Mouse (Mus musculus) CH12.LX (cell line): ENCODE measurements around the gene Ttc22. TPM values are rescaled to one million over a fixed set of nuclear protein-coding genes. Genes with fewer than 3 reads are reported as not detected.
A peak's percentile ranks its signal among the peaks of the same experiment; 100 is the strongest.

Experiments
- DNase-seq: peaks from one replicate; pipeline ENCODE4 v3.0.0-alpha.2; 2013; ENCODE audit errors: extremely low read depth
- H3K27ac ChIP-seq: 2 replicates; pipeline ENCODE4 v1.5.1; 2012; ENCODE audit warnings: low read depth, mild to moderate bottlenecking, control low read depth, moderate library complexity; ENCODE audit not compliant: insufficient read depth
- H3K27me3 ChIP-seq: replicated peaks from 2 replicates; pipeline ENCODE3; 2012; ENCODE audit warnings: inconsistent platforms
- H3K36me3 ChIP-seq, 2 experiments: replicated peaks in 1 of 2; 2 replicates each; pipeline versions ENCODE3 to v1.6.1; 2012; ENCODE audit warnings: inconsistent platforms in 1 of 2, low read length in 1 of 2, mild to moderate bottlenecking in 1 of 2, mixed read lengths in 1 of 2, moderate library complexity in 1 of 2; ENCODE audit not compliant: control insufficient read depth in 1 of 2, insufficient read depth in 1 of 2
- H3K4me1 ChIP-seq, 2 experiments: 2 replicates each; pipeline ENCODE4 v1.6.1; 2012; ENCODE audit warnings: inconsistent platforms in 1 of 2, moderate library complexity in 1 of 2; ENCODE audit not compliant: insufficient read depth in 2 of 2, control insufficient read depth in 1 of 2
- H3K4me2 ChIP-seq: 2 replicates; pipeline ENCODE4 v1.6.1; 2012; ENCODE audit warnings: low read depth, mild to moderate bottlenecking, control low read depth; ENCODE audit not compliant: poor library complexity, insufficient read depth, severe bottlenecking
- H3K4me3 ChIP-seq, 3 experiments: fragments of 150-350 bp in 1 of 3; sonication (generic) in 1 of 3; replicated peaks in 1 of 3; 2 replicates each; pipeline versions ENCODE3 to v1.5.1; 2011 to 2012; ENCODE audit warnings: low read depth in 2 of 3, low read length in 2 of 3, mild to moderate bottlenecking in 2 of 3, moderate library complexity in 2 of 3, control low read depth in 1 of 3, improper control_type of control experiment in 1 of 3, inconsistent platforms in 1 of 3, mixed read lengths in 1 of 3; ENCODE audit not compliant: poor library complexity in 1 of 3
- H3K79me2 ChIP-seq: replicated peaks from 2 replicates; pipeline ENCODE4 v1.6.1; 2012; ENCODE audit warnings: mild to moderate bottlenecking, moderate library complexity; ENCODE audit not compliant: control insufficient read depth, poor library complexity, insufficient read depth, severe bottlenecking; ENCODE audit errors: extremely low read depth
- H3K9ac ChIP-seq: 2 replicates; pipeline ENCODE4 v1.6.1; 2012; ENCODE audit warnings: low read depth, mild to moderate bottlenecking, control low read depth, moderate library complexity; ENCODE audit not compliant: insufficient read depth
- H3K9me3 ChIP-seq: replicated peaks from 2 replicates; pipeline ENCODE3; 2012; ENCODE audit warnings: low read length, inconsistent platforms, mixed read lengths
- BHLHE40 ChIP-seq: IDR thresholded peaks from 2 replicates; pipeline ENCODE4 v1.6.1; 2011; ENCODE audit warnings: mild to moderate bottlenecking, low read depth, low read length, improper control_type of control experiment
- CHD1 ChIP-seq: IDR thresholded peaks from 2 replicates; pipeline ENCODE4 v1.6.1; 2012; ENCODE audit warnings: low read depth, low read length, improper control_type of control experiment, inconsistent platforms
- CHD2 ChIP-seq: IDR thresholded peaks from 2 replicates; pipeline ENCODE4 v1.6.1; 2011; ENCODE audit warnings: low read length, improper control_type of control experiment
- CTCF ChIP-seq, 2 experiments: IDR thresholded peaks in 1 of 2; conservative IDR thresholded peaks in 1 of 2; 2 replicates each; pipeline ENCODE4 v1.5.1; 2011 to 2012; ENCODE audit warnings: low read depth in 2 of 2, low read length in 2 of 2, improper control_type of control experiment in 1 of 2, inconsistent platforms in 1 of 2, mild to moderate bottlenecking in 1 of 2, moderate library complexity in 1 of 2
- E2F4 ChIP-seq: IDR thresholded peaks from 2 replicates; pipeline ENCODE4 v1.6.1; 2011; ENCODE audit warnings: low read depth, low read length, improper control_type of control experiment; ENCODE audit not compliant: insufficient replicate concordance
- ELF1 ChIP-seq: IDR thresholded peaks from 2 replicates; pipeline ENCODE4 v1.6.1; 2014; ENCODE audit warnings: low read depth, mild to moderate bottlenecking, inconsistent platforms, low read length, improper control_type of control experiment
- EP300 ChIP-seq: IDR thresholded peaks from 2 replicates; pipeline ENCODE4 v1.6.1; 2011; ENCODE audit warnings: low read length, improper control_type of control experiment
- GABPA ChIP-seq: IDR thresholded peaks from 2 replicates; pipeline ENCODE4 v1.6.1; 2012; ENCODE audit warnings: low read depth, low read length, improper control_type of control experiment, inconsistent platforms; ENCODE audit not compliant: insufficient replicate concordance
- HCFC1 ChIP-seq: IDR thresholded peaks from 2 replicates; pipeline ENCODE4 v1.6.1; 2012; ENCODE audit warnings: low read depth, mild to moderate bottlenecking, inconsistent platforms, low read length, improper control_type of control experiment
- IRF4 ChIP-seq: IDR thresholded peaks from 2 replicates; pipeline ENCODE4 v1.6.1; 2014; ENCODE audit warnings: low read depth, mild to moderate bottlenecking, inconsistent platforms, low read length, improper control_type of control experiment
- JUN ChIP-seq: IDR thresholded peaks from 2 replicates; pipeline ENCODE4 v1.6.1; 2011; ENCODE audit warnings: low read depth, mild to moderate bottlenecking, low read length, improper control_type of control experiment, moderate library complexity; ENCODE audit not compliant: insufficient read depth
- JUND ChIP-seq: conservative IDR thresholded peaks from 2 replicates; pipeline ENCODE4 v1.6.1; 2011; ENCODE audit warnings: low read depth, low read length, improper control_type of control experiment
- MAFK ChIP-seq: IDR thresholded peaks from 2 replicates; pipeline ENCODE4 v1.6.1; 2011; ENCODE audit warnings: low read length, improper control_type of control experiment; ENCODE audit not compliant: insufficient replicate concordance
- MAX ChIP-seq: IDR thresholded peaks from 2 replicates; pipeline ENCODE4 v1.6.1; 2011; ENCODE audit warnings: low read length, improper control_type of control experiment
- MAZ ChIP-seq: IDR thresholded peaks from 2 replicates; pipeline ENCODE4 v1.6.1; 2012; ENCODE audit warnings: low read depth, mild to moderate bottlenecking, inconsistent platforms, low read length, improper control_type of control experiment, moderate library complexity
- MEF2A ChIP-seq: IDR thresholded peaks from 2 replicates; pipeline ENCODE4 v1.6.1; 2014; ENCODE audit warnings: low read depth, mild to moderate bottlenecking, inconsistent platforms, low read length, improper control_type of control experiment, borderline replicate concordance
- MXI1 ChIP-seq: IDR thresholded peaks from 2 replicates; pipeline ENCODE4 v1.6.1; 2011; ENCODE audit warnings: mild to moderate bottlenecking, low read depth, low read length, improper control_type of control experiment
- MYC ChIP-seq: IDR thresholded peaks from 2 replicates; pipeline ENCODE4 v1.6.1; 2011; ENCODE audit warnings: low read depth, mild to moderate bottlenecking, improper control_type of control experiment, low read length
- NELFE ChIP-seq: IDR thresholded peaks from 2 replicates; pipeline ENCODE4 v1.6.1; 2011; ENCODE audit warnings: low read depth, low read length, improper control_type of control experiment
- NRF1 ChIP-seq: IDR thresholded peaks from 2 replicates; pipeline ENCODE4 v1.6.1; 2014; ENCODE audit warnings: low read depth, mild to moderate bottlenecking, inconsistent platforms, low read length, improper control_type of control experiment, moderate library complexity
- PAX5 ChIP-seq: IDR thresholded peaks from 2 replicates; pipeline ENCODE4 v1.6.1; 2012; ENCODE audit warnings: low read length, inconsistent platforms, mixed read lengths
- POLR2AphosphoS2 ChIP-seq: IDR thresholded peaks from 2 replicates; pipeline ENCODE4 v1.6.1; 2011; ENCODE audit warnings: low read depth, low read length, improper control_type of control experiment
- RAD21 ChIP-seq: IDR thresholded peaks from 2 replicates; pipeline ENCODE4 v1.6.1; 2011; ENCODE audit warnings: low read depth, mild to moderate bottlenecking, low read length, improper control_type of control experiment, moderate library complexity
- RCOR1 ChIP-seq: conservative IDR thresholded peaks from 2 replicates; pipeline ENCODE4 v1.6.1; 2012; ENCODE audit warnings: low read depth, mild to moderate bottlenecking, inconsistent platforms, low read length, improper control_type of control experiment
- SIN3A ChIP-seq: IDR thresholded peaks from 2 replicates; pipeline ENCODE4 v1.6.1; 2012; ENCODE audit warnings: low read length, improper control_type of control experiment, inconsistent platforms
- SMC3 ChIP-seq: IDR thresholded peaks from 2 replicates; pipeline ENCODE4 v1.6.1; 2011; ENCODE audit warnings: low read depth, low read length, improper control_type of control experiment
- TCF12 ChIP-seq: IDR thresholded peaks from 2 replicates; pipeline ENCODE4 v1.6.1; 2014; ENCODE audit warnings: low read depth, mild to moderate bottlenecking, inconsistent platforms, low read length, improper control_type of control experiment
- UBTF ChIP-seq: IDR thresholded peaks from 2 replicates; pipeline ENCODE4 v1.6.1; 2012; ENCODE audit warnings: low read depth, mild to moderate bottlenecking, inconsistent platforms, low read length, improper control_type of control experiment, moderate library complexity
- USF1 ChIP-seq: IDR thresholded peaks from 2 replicates; pipeline ENCODE4 v1.6.1; 2014; ENCODE audit warnings: low read depth, mild to moderate bottlenecking, inconsistent platforms, low read length, improper control_type of control experiment
- USF2 ChIP-seq: conservative IDR thresholded peaks from 2 replicates; pipeline ENCODE4 v1.6.1; 2011; ENCODE audit warnings: low read depth, low read length, improper control_type of control experiment
- ZNF384 ChIP-seq: IDR thresholded peaks from 2 replicates; pipeline ENCODE4 v1.6.1; 2012; ENCODE audit warnings: low read depth, low read length, improper control_type of control experiment, inconsistent platforms
- dilution Hi-C: fragments of 300-500 bp; cut with MboI; formaldehyde crosslinking; loops from 2 replicates; pipeline ENCODE4 v1.14.3; 2020; ENCODE audit warnings: low sequenced_read_pairs; ENCODE audit not compliant: extremely low pct_unique_long_range_greater_than_20kb, extremely low pct_ligation_motif_present
- in situ Hi-C: fragments of 300-500 bp; cut with MboI; formaldehyde crosslinking; loops from 3 replicates; pipeline ENCODE4 v1.14.3; 2019; ENCODE audit warnings: low sequenced_read_pairs, low pct_ligation_motif_present, low pct_unique_long_range_greater_than_20kb, mixed read lengths
- polyA plus RNA-seq: library from polyadenylated mRNA; unstranded; fragments of >175 nt; gene quantifications from 2 replicates; pipeline ENCODE4 v1.2.1, GENCODE M21; 2012; ENCODE audit warnings: low read depth; ENCODE audit not compliant: insufficient read length
- total RNA-seq, 2 experiments: library from RNA; depleted of rRNA; stranded (reverse); fragments of 300-350 nt in 1 of 2; fragments of >200 nt in 1 of 2; gene quantifications; 2 replicates each; pipeline ENCODE4 v1.2.3; 2012 to 2014

Ttc22 gene
- total and polyA plus RNA-seq, 3 experiments, result not detected

DNA sequence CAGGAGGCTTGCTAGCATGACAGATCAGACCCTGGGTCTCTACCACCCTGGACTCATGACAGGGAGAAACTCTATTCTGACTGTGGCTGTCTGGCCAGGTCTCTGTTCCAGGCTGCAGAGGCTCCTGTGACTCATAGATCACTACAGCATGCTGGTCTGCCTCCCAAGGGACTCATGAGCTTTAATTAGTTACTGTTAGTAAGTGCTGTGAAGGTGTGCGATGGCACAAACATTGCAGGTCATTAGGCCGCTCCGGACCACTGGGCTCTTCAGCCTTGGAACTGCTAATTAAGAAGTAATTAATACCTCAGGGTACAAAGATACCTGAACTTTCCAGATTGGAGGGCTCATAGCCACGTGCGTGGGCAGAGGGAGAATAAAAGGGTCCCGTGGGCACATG is 24.9 kb downstream of the Ttc22 start:
- no peaks in the 10 kb centered on the region for H3K9me3 ChIP-seq
- no peak overlapping the region for H3K9ac ChIP-seq
- peak; percentile 62 for DNase-seq
- dilution Hi-C loops (no loop called here), in situ Hi-C loops (loop anchor here (25.0 kb wide), 1 partner anchor 515 kb away; no protein-coding TSS in a partner anchor)
- H3K36me3 ChIP-seq, result no peaks in the 10 kb centered on the region
- H3K4me2 ChIP-seq, result no peak overlapping the region
- peaks cover 6 to 32% of the 10 kb centered on the region in 2 experiments for H3K4me1 ChIP-seq
- H3K27ac ChIP-seq, result no peak overlapping the region
- peaks cover 5% of the 10 kb centered on the region for H3K79me2 ChIP-seq
- TF ChIP-seq MYC (0 out of 2 replicates have a peak, but pooled peaks have one; percentile 14), BHLHE40 (peak; percentile 38; the same call in 1 of the 2 replicates), MAX (no peak), MEF2A (peak; percentile 42; the same call in 1 of the 2 replicates)
- no peak overlapping the region for H3K4me3 ChIP-seq
- H3K27me3 ChIP-seq, result peaks cover 11% of the 10 kb centered on the region

- Histone ChIP-seq H3K4me1 (peaks cover 6 to 36% of the 10 kb centered on the region in 2 experiments), H3K79me2 (peaks cover 9% of the 10 kb centered on the region), H3K4me2 (peak within 1 kb of the TSS; percentile 64), H3K36me3 (peaks cover 25 to 35% of the 10 kb centered on the region in 2 experiments), H3K27me3 (no peaks in the 10 kb centered on the region), H3K27ac (peak within 1 kb of the TSS; percentile 27), H3K9ac (peak within 1 kb of the TSS; percentile 81), H3K9me3 (no peaks in the 10 kb centered on the region), H3K4me3 (peak within 1 kb of the TSS; percentile 76 to 86 (median 77))
- in situ Hi-C loops, result no loop called here
- dilution Hi-C loops, result no loop called here
- DNase-seq, result peak; percentile 98
- TF ChIP-seq GABPA (no peak; the same call in 1 of the 2 replicates), CTCF (conservative IDR thresholded peaks at IDR 0.05 in 1 of 2, IDR thresholded peaks at IDR 0.05 in 1 of 2; ENCODE audit: low read depth in 2 of 2, low read length in 2 of 2) (no peak), UBTF (no peak), HCFC1 (peak; percentile 89), ELF1 (peak; percentile 92), SIN3A (peak; percentile 73), IRF4 (no peak; the same call in 1 of the 2 replicates), BHLHE40 (peak; percentile 65), E2F4 (peak; percentile 98), CHD2 (no peak), POLR2AphosphoS2 (peak; percentile 80; the same call in 1 of the 2 replicates), MYC (0 out of 2 replicates have a peak, but pooled peaks have one; percentile 25), RCOR1 (no peak), CHD1 (no peak), JUN (no peak), MXI1 (peak; percentile 50; the same call in 1 of the 2 replicates), SMC3 (no peak), USF2 (no peak), ZNF384 (no peak), USF1 (no peak), NRF1 (peak; percentile 92), MAFK (no peak), RAD21 (no peak), JUND (no peak), TCF12 (peak; percentile 83; the same call in 1 of the 2 replicates), PAX5 (no peak), EP300 (no peak), MAZ (no peak; the same call in 1 of the 2 replicates), NELFE (peak; percentile 76)
Measured at GRCm38 (mm10) chr4:106650833-106651527, 28.7 kb downstream of the Ttc22 start, which contains the start of gene Pars2. Gene Pars2, plus strand, starts transcription at chr4:106651069.
